Mouse (Mus musculus): ENCODE data around the gene Synrg. TPM values are rescaled to one million over a fixed set of nuclear protein-coding genes. Genes with fewer than 3 reads are reported as not detected.

Gene Synrg
- polyA plus RNA-seq (2015; fragmentation: Nextera tagmentation; extraction: Ambion mirVana) = 13.0 and 13.8 TPM in 2 replicates

GRCm38 (mm10) chr11:83963991-83964921 lies at the start of gene Synrg:
Gene Synrg (plus strand): TSS chr11:83964428.

DNA sequence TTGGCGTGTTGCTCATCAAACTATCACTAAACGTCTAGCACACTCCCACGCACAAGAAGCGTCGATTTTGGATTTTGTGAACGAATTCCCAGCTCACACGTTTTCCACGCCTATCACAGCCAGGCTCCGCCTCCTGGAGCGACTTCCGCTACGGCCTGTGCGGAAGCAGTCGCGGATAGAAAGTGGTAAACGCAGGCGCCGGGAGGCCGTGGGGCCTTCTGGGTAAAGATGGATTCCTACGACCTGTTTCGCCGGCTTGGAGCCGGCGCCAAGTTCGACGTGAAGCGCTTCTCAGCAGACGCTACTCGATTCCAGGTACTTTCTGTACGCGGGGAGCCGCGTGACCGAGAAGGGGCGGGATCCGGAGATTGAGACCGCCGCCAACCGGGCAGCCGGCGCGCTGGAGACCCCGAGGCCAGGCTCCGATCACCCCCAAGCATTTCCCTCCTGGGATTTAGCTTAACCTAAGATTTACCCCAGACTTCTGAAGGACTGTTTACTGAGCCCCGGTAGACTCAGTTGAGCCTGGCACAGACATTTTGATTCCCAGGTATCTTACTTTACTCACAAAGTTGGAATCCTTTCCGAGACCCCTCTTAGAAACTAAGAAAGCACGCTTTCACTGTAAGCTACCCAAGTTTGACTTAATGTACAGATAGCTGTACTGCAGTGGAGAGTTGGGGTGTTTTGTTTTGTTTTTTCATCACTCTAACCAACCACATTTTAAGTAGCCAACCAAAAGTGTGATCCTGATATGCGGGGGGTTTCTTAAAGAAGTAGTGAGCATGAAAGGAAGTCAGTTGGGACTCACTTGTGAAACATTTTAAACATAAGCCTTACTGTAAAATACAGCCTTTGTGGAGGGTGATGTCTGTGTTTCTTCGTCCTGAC lies 22.0 kb upstream of the Synrg start, which contains the start of gene Ddx52:
Gene Ddx52 (plus strand): TSS at position 113 of the 891 bp plus-strand sequence.

DNA sequence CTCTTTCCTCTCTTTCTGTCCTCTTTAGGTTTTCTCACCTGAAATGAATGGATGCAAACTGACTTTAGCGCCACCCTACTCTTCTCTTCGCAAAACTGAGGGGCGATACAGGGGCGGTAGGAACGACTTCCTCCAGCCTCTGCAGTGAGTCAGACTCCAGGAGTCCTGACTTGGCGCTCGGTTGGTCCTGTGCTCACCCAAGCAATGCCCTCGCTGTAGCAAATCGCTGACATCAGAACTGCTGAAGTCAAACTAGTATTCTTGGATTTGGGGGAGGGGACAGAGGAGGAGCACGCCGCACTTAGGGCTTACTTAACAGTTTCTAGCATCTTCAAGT lies 104.8 kb downstream of the Synrg start, which contains the start of gene Dusp14:
Gene Dusp14 (minus strand): TSS at position 228 of the 337 bp plus-strand sequence.

Other genes starting within 250 kb of the Synrg start
- gene Wfdc21, start 217.5 kb upstream of the Synrg start, polyA plus RNA-seq (2015; fragmentation: Nextera tagmentation; extraction: Ambion mirVana) = 1.1 TPM in 1 of 2 replicates, not detected in the other
- gene Heatr6, start 210.7 kb upstream of the Synrg start, polyA plus RNA-seq (2015; fragmentation: Nextera tagmentation; extraction: Ambion mirVana) = 23.4 and 26.1 TPM in 2 replicates
- 0.89 and 0.95 TPM in 2 replicates for gene Hnf1b, start 114.4 kb upstream of the Synrg start, polyA plus RNA-seq (2015; fragmentation: Nextera tagmentation; extraction: Ambion mirVana)
- 16.0 and 18.0 TPM in 2 replicates for gene Ddx52, start 22.4 kb upstream of the Synrg start, polyA plus RNA-seq (2015; fragmentation: Nextera tagmentation; extraction: Ambion mirVana)
- 8.1 and 8.4 TPM in 2 replicates for gene Dusp14, start 104.8 kb downstream of the Synrg start, polyA plus RNA-seq (2015; fragmentation: Nextera tagmentation; extraction: Ambion mirVana)
- 23.0 and 26.1 TPM in 2 replicates for gene Tada2a, start 165.2 kb downstream of the Synrg start, polyA plus RNA-seq (2015; fragmentation: Nextera tagmentation; extraction: Ambion mirVana)
- gene Acaca, start 165.2 kb downstream of the Synrg start, polyA plus RNA-seq (2015; fragmentation: Nextera tagmentation; extraction: Ambion mirVana) = 18.4 and 19.4 TPM in 2 replicates
- gene Gm11437, start 203.0 kb downstream of the Synrg start, polyA plus RNA-seq (2015; fragmentation: Nextera tagmentation; extraction: Ambion mirVana) = 0.31 TPM in 1 of 2 replicates, not detected in the other